In the genomic region with DNA sequence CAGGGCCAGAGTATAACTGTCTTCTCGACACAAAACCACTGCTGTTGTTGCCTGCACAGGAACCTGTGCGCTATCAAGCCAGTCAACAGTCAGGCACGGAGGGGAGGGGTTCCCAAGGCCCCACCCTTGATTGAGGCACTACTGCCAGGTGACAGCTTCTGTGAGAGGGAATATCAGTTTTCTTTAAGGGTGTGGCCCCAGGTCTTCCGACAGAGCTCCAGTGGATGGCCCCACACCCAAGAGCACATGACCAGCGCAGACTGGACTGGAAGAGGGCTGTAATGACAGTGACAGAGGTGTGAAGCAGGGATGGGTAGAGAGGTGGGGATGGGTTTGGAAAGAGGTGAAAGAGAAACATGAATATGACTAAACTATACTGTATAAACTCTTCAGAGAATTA, we compare ENCODE assay signal across 20 mouse cellular contexts. TPM values are rescaled to one million over a fixed set of nuclear protein-coding genes. Genes with fewer than 3 reads are reported as not detected.
DNase-seq lines count a peak whose midpoint lies in the region; ATAC-seq and TF ChIP-seq lines count a peak whose summit lies in the region.
"Had no signal": no experiment of that assay in that cellular context is flagged by ENCODE, and none has a peak within 500 bp of the region (broad histone marks: within the 10 kb centered on the region; RNA-seq: fewer than 3 reads in every experiment).

No protein-coding gene starts in this region.

- no peak overlapping the region for H3K9ac ChIP-seq in embryonic facial prominence, embryonic 12.5 days
- H3K9ac ChIP-seq in intestine, embryonic 15.5 days = no peak overlapping the region
- H3K9ac ChIP-seq in liver, embryonic 16.5 days (ENCODE audit: low read depth, low read length) = no peak overlapping the region
- no peak overlapping the region for H3K9ac ChIP-seq in midbrain, embryonic 16.5 days (ENCODE audit: low read depth, low read length)
- H3K9ac ChIP-seq: embryonic facial prominence, embryonic 13.5 days; kidney, embryonic 15.5 days had no signal

- no peak for TF ChIP-seq CTCF in G1E (IDR thresholded peaks at IDR 0.05; ENCODE audit: low read depth, low read length)

- no peaks in the 10 kb centered on the region for H3K36me3 ChIP-seq in embryonic facial prominence, embryonic 12.5 days
- no peaks in the 10 kb centered on the region for H3K36me3 ChIP-seq in embryonic facial prominence, embryonic 10.5 days (replicated peaks)
- H3K36me3 ChIP-seq in G1E (replicated peaks) = peaks cover 68% of the 10 kb centered on the region
- H3K36me3 ChIP-seq in intestine, embryonic 15.5 days = no peaks in the 10 kb centered on the region
- H3K36me3 ChIP-seq in liver, embryonic 16.5 days (ENCODE audit: control insufficient read depth, insufficient read depth) = no peaks in the 10 kb centered on the region
- H3K36me3 ChIP-seq in midbrain, embryonic 16.5 days (ENCODE audit: control insufficient read depth, insufficient read depth, low read length) = no peaks in the 10 kb centered on the region
- H3K36me3 ChIP-seq: embryonic facial prominence, embryonic 13.5 days; kidney, embryonic 15.5 days had no signal

- no peak overlapping the region for H3K4me3 ChIP-seq in embryonic facial prominence, embryonic 12.5 days
- no peak overlapping the region for H3K4me3 ChIP-seq in embryonic facial prominence, embryonic 10.5 days
- H3K4me3 ChIP-seq in G1E (ENCODE audit: low read depth, low read length) = peak overlapping the region; percentile 51; the same call in 1 of the 2 replicates
- H3K4me3 ChIP-seq in intestine, embryonic 15.5 days (replicated peaks) = no peak overlapping the region
- no peak overlapping the region for H3K4me3 ChIP-seq in liver, embryonic 16.5 days (ENCODE audit: low read depth, low read length)
- no peak overlapping the region for H3K4me3 ChIP-seq in midbrain, embryonic 16.5 days (ENCODE audit: low read depth, low read length)
- H3K4me3 ChIP-seq: embryonic facial prominence, embryonic 13.5 days; kidney, embryonic 15.5 days had no signal

- no peaks in the 10 kb centered on the region for H3K9me3 ChIP-seq in embryonic facial prominence, embryonic 12.5 days
- no peaks in the 10 kb centered on the region for H3K9me3 ChIP-seq in embryonic facial prominence, embryonic 10.5 days
- no peaks in the 10 kb centered on the region for H3K9me3 ChIP-seq in G1E (replicated peaks)
- H3K9me3 ChIP-seq in intestine, embryonic 15.5 days = no peaks in the 10 kb centered on the region
- no peaks in the 10 kb centered on the region for H3K9me3 ChIP-seq in liver, embryonic 16.5 days (replicated peaks; ENCODE audit: control insufficient read depth, low read length)
- no peaks in the 10 kb centered on the region for H3K9me3 ChIP-seq in midbrain, embryonic 16.5 days (replicated peaks; ENCODE audit: control insufficient read depth, low read length, poor library complexity, severe bottlenecking)
- H3K9me3 ChIP-seq: embryonic facial prominence, embryonic 13.5 days; kidney, embryonic 15.5 days had no signal

- H3K4me2 ChIP-seq in embryonic facial prominence, embryonic 12.5 days (replicated peaks) = no peak overlapping the region
- H3K4me2 ChIP-seq in intestine, embryonic 15.5 days (replicated peaks) = no peak overlapping the region
- no peak overlapping the region for H3K4me2 ChIP-seq in liver, embryonic 16.5 days (ENCODE audit: low read depth, low read length)
- no peak overlapping the region for H3K4me2 ChIP-seq in midbrain, embryonic 16.5 days (ENCODE audit: low read length)
- H3K4me2 ChIP-seq: embryonic facial prominence, embryonic 13.5 days; kidney, embryonic 15.5 days; midbrain, embryonic 11.5 days had no signal

- no peaks in the 10 kb centered on the region for H3K27me3 ChIP-seq in embryonic facial prominence, embryonic 12.5 days
- H3K27me3 ChIP-seq in embryonic facial prominence, embryonic 10.5 days (replicated peaks; ENCODE audit: low read depth, poor library complexity, severe bottlenecking) = no peaks in the 10 kb centered on the region
- no peaks in the 10 kb centered on the region for H3K27me3 ChIP-seq in G1E (ENCODE audit: insufficient read depth, low read length)
- no peaks in the 10 kb centered on the region for H3K27me3 ChIP-seq in intestine, embryonic 15.5 days (replicated peaks)
- no peaks in the 10 kb centered on the region for H3K27me3 ChIP-seq in liver, embryonic 16.5 days (ENCODE audit: control insufficient read depth, insufficient read depth, low read depth, low read length)
- no peaks in the 10 kb centered on the region for H3K27me3 ChIP-seq in midbrain, embryonic 16.5 days (ENCODE audit: control insufficient read depth, insufficient read depth, low read depth, low read length)
- H3K27me3 ChIP-seq: embryonic facial prominence, embryonic 13.5 days; kidney, embryonic 15.5 days had no signal

- H3K27ac ChIP-seq in embryonic facial prominence, embryonic 12.5 days = no peak overlapping the region
- no peak overlapping the region for H3K27ac ChIP-seq in embryonic facial prominence, embryonic 10.5 days (replicated peaks)
- H3K27ac ChIP-seq in intestine, embryonic 15.5 days = no peak overlapping the region
- H3K27ac ChIP-seq in liver, embryonic 16.5 days (ENCODE audit: low read length) = no peak overlapping the region
- H3K27ac ChIP-seq in midbrain, embryonic 16.5 days (ENCODE audit: low read length) = no peak overlapping the region
- H3K27ac ChIP-seq: embryonic facial prominence, embryonic 13.5 days; kidney, embryonic 15.5 days had no signal

- WGBS in embryonic facial prominence, embryonic 12.5 days = 88% methylated on average over 5 of the region's 5 CpGs
- 87% methylated on average over 5 of the region's 5 CpGs for WGBS in embryonic facial prominence, embryonic 10.5 days
- 55% methylated on average over 5 of the region's 5 CpGs for WGBS in intestine, embryonic 15.5 days
- WGBS in liver, embryonic 16.5 days (ENCODE audit: insufficient replicate concordance) = 17% methylated on average over 5 of the region's 5 CpGs
- 92% methylated on average over 5 of the region's 5 CpGs for WGBS in midbrain, embryonic 16.5 days

- no peak for DNase-seq in embryonic facial prominence, embryonic 10.5 days (ENCODE audit: low spot score)
- peak; percentile 13 for DNase-seq in G1E (ENCODE audit: low spot score)
- no peak for DNase-seq in layer of hippocampus, postnatal 14 days (ENCODE audit: low spot score in 2 of 2)
- DNase-seq: adrenal gland, postnatal 36 days; cerebellum, postnatal 25 days; gastrocnemius, postnatal 14 days; layer of hippocampus, postnatal 36 days; lung, postnatal 36 days; right cerebral cortex, postnatal 14 days; thymus, postnatal 25 days had no signal

- ATAC-seq in embryonic facial prominence, embryonic 12.5 days (ENCODE audit: insufficient number of reproducible peaks, insufficient read depth, low FRiP score, low TSS enrichment) = 0 out of 2 replicates have a peak, but pooled peaks have one; percentile 60
- ATAC-seq in G1E (ENCODE audit: extremely low read depth, insufficient number of reproducible peaks, low FRiP score, poor library complexity, severe bottlenecking) = peak; percentile 81
- peak; percentile 83 for ATAC-seq in intestine, embryonic 15.5 days
- ATAC-seq in liver, embryonic 16.5 days (ENCODE audit: low read depth) = peak; percentile 42
- no peak for ATAC-seq in frontal cortex, adult (ENCODE audit: low TSS enrichment)
- ATAC-seq in midbrain, embryonic 16.5 days = no peak
- ATAC-seq: activated CD4-positive, CD25-positive, alpha-beta regulatory T cell, adult 4 months; CD4-positive, CD25-positive, alpha-beta regulatory T cell, adult 4 months had no signal

- peaks cover 7% of the 10 kb centered on the region for H3K4me1 ChIP-seq in embryonic facial prominence, embryonic 12.5 days
- peaks cover 29% of the 10 kb centered on the region for H3K4me1 ChIP-seq in embryonic facial prominence, embryonic 10.5 days
- H3K4me1 ChIP-seq in G1E (ENCODE audit: insufficient read depth, low read depth, low read length) = peaks cover 76% of the 10 kb centered on the region
- peaks cover 9% of the 10 kb centered on the region; the same call in 1 of the 2 replicates for H3K4me1 ChIP-seq in intestine, embryonic 15.5 days (replicated peaks)
- peaks cover 7% of the 10 kb centered on the region for H3K4me1 ChIP-seq in liver, embryonic 16.5 days (ENCODE audit: control insufficient read depth, low read depth, low read length)
- H3K4me1 ChIP-seq in midbrain, embryonic 16.5 days (ENCODE audit: control insufficient read depth, insufficient read depth, low read length) = peaks cover 2% of the 10 kb centered on the region; the same call in 1 of the 2 replicates

RNA-seq across cellular contexts. Expression of a gene that starts 16.3 kb away (rescaled TPM):
- 27.7 and 30.5 TPM in 2 replicates for polyA plus RNA-seq in embryonic facial prominence, embryonic 12.5 days (2016; fragmentation: Nextera tagmentation; extraction: Ambion mirVana)
- 12.2 and 14.6 TPM in 2 replicates for polyA plus RNA-seq in embryonic facial prominence, embryonic 10.5 days (2016; fragmentation: Nextera tagmentation; extraction: Ambion mirVana)
- total RNA-seq in G1E (2014; fragmentation: Nextera tagmentation) (24.6 and 35.9 TPM in 2 replicates), G1E (2017) (32.5 and 45.9 TPM in 2 replicates)
- 37.3 and 50.6 TPM in 2 replicates for polyA plus RNA-seq in G1E (2012)
- 46.6 and 46.9 TPM in 2 replicates for polyA plus RNA-seq in intestine, embryonic 15.5 days (2015; fragmentation: Nextera tagmentation; extraction: Ambion mirVana)
- 2.8 and 3.3 TPM in 2 replicates for polyA plus RNA-seq in liver, embryonic 16.5 days (2015; fragmentation: Nextera tagmentation; extraction: Ambion mirVana)
- total RNA-seq in layer of hippocampus, postnatal 14 days (2021) = 100 to 1,000 TPM in 1 of 2 experiments, 10 to 100 TPM in 1; 96.9 to 104 TPM
- polyA plus RNA-seq in midbrain, embryonic 16.5 days (2015; fragmentation: Nextera tagmentation; extraction: Ambion mirVana) = 16.3 and 20.1 TPM in 2 replicates

Comparison
In these comparisons a context has a peak if more than half of its experiments do, and no peak if none do; other contexts are left out.
1. ATAC-seq: peak in embryonic facial prominence, embryonic 12.5 days (single experiment), G1E (single experiment), intestine, embryonic 15.5 days (single experiment) and liver, embryonic 16.5 days (single experiment); none in frontal cortex, adult (single experiment) and midbrain, embryonic 16.5 days (single experiment).